Mouse (Mus musculus): Measurements from ENCODE around the gene Slc39a11.

Gene Slc39a11

GRCm38 (mm10) chr11:113214741-113215140 is 435.1 kb downstream of the Slc39a11 start:
- DNase-seq: peak; percentile 49 to 57

- no peak for DNase-seq
Observed at GRCm38 (mm10) chr11:113212390-113213025, 437.4 kb downstream of the Slc39a11 start.

GRCm38 (mm10) chr11:113209220-113209878 is 440.5 kb downstream of the Slc39a11 start:
- DNase-seq: no peak

GRCm38 (mm10) chr11:113208521-113209072 is 441.3 kb downstream of the Slc39a11 start:
- no peak for DNase-seq

- DNase-seq: no peak
Observed at GRCm38 (mm10) chr11:113207966-113208365, 441.9 kb downstream of the Slc39a11 start.

- no peak for DNase-seq
Observed at GRCm38 (mm10) chr11:113206099-113206498, 443.8 kb downstream of the Slc39a11 start.

- no peak for DNase-seq
Observed at GRCm38 (mm10) chr11:113203008-113203407, 446.9 kb downstream of the Slc39a11 start.

- DNase-seq: peak; percentile 88
Observed at GRCm38 (mm10) chr11:113201470-113201997, 448.3 kb downstream of the Slc39a11 start.

- DNase-seq: peak; percentile 33 to 51
Observed at GRCm38 (mm10) chr11:113200901-113201300, 449.0 kb downstream of the Slc39a11 start.

- DNase-seq: no peak
Observed at GRCm38 (mm10) chr11:113198586-113198985, 451.3 kb downstream of the Slc39a11 start.

- DNase-seq: no peak
Observed at GRCm38 (mm10) chr11:113197624-113198023, 452.3 kb downstream of the Slc39a11 start.

GRCm38 (mm10) chr11:113196234-113197007 is 453.5 kb downstream of the Slc39a11 start:
- DNase-seq: no peak
